Mouse (Mus musculus) mouse trophoblast stem cell (cell line): ENCODE results near the gene Iqcg.
"Not testable (repeated sequence)": the region's sequence is repeated elsewhere in the genome, so short reads cannot be mapped to it uniquely, and the experiment has no call there.

ENCODE experiments used
- in situ Hi-C, 2 experiments: fragments of 300-500 bp; cut with MseI, MboI; formaldehyde crosslinking; loops; 2 replicates in 1 of 2; 3 replicates in 1 of 2; pipeline ENCODE4 v1.15.1; 2025

Gene Iqcg

GRCm38 (mm10) chr16:33056095-33056785 lies at the start of gene Iqcg, which contains the start of gene Rpl35a:
Iqcg (minus strand) TSS chr16:33056218.
Rpl35a (plus strand) TSS chr16:33056453.
- in situ Hi-C loops = no loop called here

- in situ Hi-C loops = no loop called here
These were observed 29.6 kb upstream of the Iqcg start for GRCm38 (mm10) chr16:33085666-33086065.

GRCm38 (mm10) chr16:33083996-33084395 lies 28.0 kb upstream of the Iqcg start:
- in situ Hi-C loops = no loop called here

GRCm38 (mm10) chr16:33082951-33083350 lies 26.9 kb upstream of the Iqcg start:
- in situ Hi-C loops = no loop called here

- in situ Hi-C loops = no loop called here
These were observed 24.0 kb upstream of the Iqcg start for GRCm38 (mm10) chr16:33080063-33080462.

- in situ Hi-C loops = no loop called here
These were observed 21.1 kb upstream of the Iqcg start for GRCm38 (mm10) chr16:33077069-33077627.

GRCm38 (mm10) chr16:33076078-33076477 lies 20.1 kb upstream of the Iqcg start:
- in situ Hi-C loops = no loop called here

- in situ Hi-C loops = no loop called here
These were observed 18.9 kb upstream of the Iqcg start for GRCm38 (mm10) chr16:33074967-33075366.

GRCm38 (mm10) chr16:33072871-33073557 lies 17.0 kb upstream of the Iqcg start:
- in situ Hi-C loops = no loop called here

GRCm38 (mm10) chr16:33070928-33071327 lies 14.9 kb upstream of the Iqcg start:
- in situ Hi-C loops = no loop called here

GRCm38 (mm10) chr16:33064636-33065035 lies 8.6 kb upstream of the Iqcg start:
- in situ Hi-C loops = no loop called here

- in situ Hi-C loops = no loop called here
These were observed 7.2 kb upstream of the Iqcg start for GRCm38 (mm10) chr16:33063267-33063666.

- in situ Hi-C loops = no loop called here
These were observed 6.7 kb upstream of the Iqcg start for GRCm38 (mm10) chr16:33062682-33063131.

- in situ Hi-C loops = no loop called here
These were observed 6.1 kb upstream of the Iqcg start, which contains the start of gene Lmln for GRCm38 (mm10) chr16:33062024-33062681. Lmln (plus strand) TSS chr16:33062521.

GRCm38 (mm10) chr16:33061400-33061799 lies 5.4 kb upstream of the Iqcg start:
- in situ Hi-C loops = no loop called here

GRCm38 (mm10) chr16:33060926-33061325 lies 4.9 kb upstream of the Iqcg start:
- in situ Hi-C loops = no loop called here

- in situ Hi-C loops = no loop called here
These were observed 3.5 kb upstream of the Iqcg start for GRCm38 (mm10) chr16:33059471-33059870.

GRCm38 (mm10) chr16:33058656-33059055 lies 2.6 kb upstream of the Iqcg start:
- in situ Hi-C loops = not testable (repeated sequence)

- in situ Hi-C loops = no loop called here
These were observed 2.0 kb upstream of the Iqcg start for GRCm38 (mm10) chr16:33058033-33058432.

GRCm38 (mm10) chr16:33056786-33057185 lies 768 bp upstream of the Iqcg start:
- in situ Hi-C loops = no loop called here

GRCm38 (mm10) chr16:33055655-33056054 lies 363 bp downstream of the Iqcg start:
- in situ Hi-C loops = no loop called here

GRCm38 (mm10) chr16:33054927-33055326 lies 1.1 kb downstream of the Iqcg start:
- in situ Hi-C loops = not testable (repeated sequence)
